Mouse (Mus musculus) right cerebral cortex, postnatal 14 days (tissue): Measurements from ENCODE around the gene Eif4e.
A peak's percentile ranks its signal among the peaks of the same experiment; 100 is the strongest.
"Not testable (repeated sequence)": the region's sequence is repeated elsewhere in the genome, so short reads cannot be mapped to it uniquely, and the experiment has no call there.

Experiments used
- DNase-seq: peaks from one replicate; pipeline ENCODE4 v3.0.0; 2022

Gene Eif4e

GRCm38 (mm10) chr3:138519218-138519617, 6.8 kb upstream of the Eif4e start:
- DNase-seq = no peak

DNA sequence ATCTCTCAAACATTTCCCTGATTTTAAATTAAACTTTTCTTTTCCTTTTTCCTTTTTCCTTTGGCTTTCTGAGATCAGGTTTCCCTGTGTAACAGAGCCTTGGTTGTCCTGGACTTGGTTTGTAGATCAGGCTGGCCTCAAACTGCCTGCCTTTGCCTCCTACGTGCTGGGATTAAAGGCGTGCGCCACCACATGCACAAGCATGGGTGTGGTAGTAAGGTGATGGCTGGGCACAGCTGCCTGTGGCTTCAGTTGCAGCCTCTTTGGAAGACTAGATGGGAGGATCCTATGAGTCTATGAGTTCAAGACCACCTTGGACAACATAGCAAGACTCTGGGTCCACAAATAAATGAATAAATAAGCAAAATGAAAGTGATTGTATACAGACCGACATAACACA, 2.0 kb upstream of the Eif4e start:
- DNase-seq = no peak

- no peak for DNase-seq
Measured at GRCm38 (mm10) chr3:138525494-138525893, 485 bp upstream of the Eif4e start.

GRCm38 (mm10) chr3:138526916-138527666, 1.1 kb downstream of the Eif4e start:
- DNase-seq = peak; percentile 95

DNA sequence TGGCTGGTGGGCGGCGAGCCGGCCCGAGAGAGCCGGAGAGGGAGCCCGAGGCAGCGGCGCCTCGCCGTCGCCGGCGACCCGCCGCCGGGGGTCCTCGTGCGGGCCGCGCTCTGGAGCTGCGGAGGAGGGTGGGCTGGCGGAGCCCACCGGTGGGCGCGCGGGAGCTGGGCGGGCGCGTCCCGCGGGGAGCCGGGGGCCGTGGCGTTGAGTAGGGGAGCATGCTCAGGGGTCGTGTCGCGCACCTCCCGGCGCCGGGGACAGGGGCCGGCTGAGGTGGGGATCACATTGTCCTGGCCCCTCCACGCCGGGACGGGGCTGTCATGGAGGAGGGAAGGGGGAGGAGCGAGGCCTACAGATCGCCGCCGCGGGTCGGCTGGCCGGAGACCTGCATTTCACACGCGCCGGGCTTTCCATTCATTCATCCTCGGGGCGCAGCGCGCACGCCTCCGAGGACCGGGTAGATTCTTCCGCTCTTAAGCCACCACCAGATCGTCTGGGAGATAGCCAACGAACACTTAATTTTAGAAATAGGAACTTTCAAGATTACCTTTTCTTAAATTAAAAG, 1.8 kb downstream of the Eif4e start:
- peak; percentile 55 for DNase-seq

GRCm38 (mm10) chr3:138528265-138528664, 2.3 kb downstream of the Eif4e start:
- no peak for DNase-seq

DNA sequence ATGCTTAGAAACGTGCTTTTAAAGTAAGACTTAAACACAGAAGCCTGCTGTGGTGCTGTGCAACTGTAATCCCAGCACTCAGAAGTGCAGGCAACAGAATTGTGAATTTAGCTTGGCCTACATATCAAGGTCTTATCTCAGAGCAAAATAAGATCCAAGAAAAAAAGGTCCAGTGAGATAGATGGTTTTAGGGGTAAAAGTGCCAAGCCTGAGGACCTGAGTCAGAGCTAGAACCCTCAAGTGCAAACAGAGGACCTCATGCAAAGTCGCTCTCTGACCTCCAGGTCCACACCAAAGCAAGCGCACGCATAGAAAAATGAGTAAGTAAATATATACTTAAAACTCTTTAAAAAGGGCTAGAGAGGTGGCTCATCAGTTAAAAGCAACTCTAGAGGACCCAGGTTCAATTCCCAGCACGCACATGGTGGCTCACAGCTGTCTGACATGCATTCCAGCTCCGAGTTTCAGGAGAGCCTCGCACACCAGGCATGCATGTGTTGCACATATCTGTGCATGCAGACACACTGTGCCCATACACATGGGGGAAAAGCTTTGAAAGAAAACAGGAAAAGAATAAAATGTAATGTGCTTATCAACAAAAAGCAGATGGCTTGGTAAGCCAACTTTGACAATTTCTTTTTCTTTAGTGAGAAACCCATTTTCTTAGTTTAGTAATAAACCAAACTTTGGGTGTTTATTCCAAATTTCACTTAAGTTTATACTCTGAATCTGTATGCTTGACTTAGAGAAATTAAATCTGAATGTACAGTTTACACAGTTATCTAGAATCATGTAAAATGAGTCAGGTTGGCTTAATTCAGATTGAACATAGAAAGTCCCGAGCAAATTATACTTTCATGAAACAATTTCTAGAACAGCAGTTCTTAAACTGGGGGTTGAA, 4.8 kb downstream of the Eif4e start:
- no peak for DNase-seq

- DNase-seq = no peak
Measured at GRCm38 (mm10) chr3:138531479-138532181, 5.7 kb downstream of the Eif4e start.

- no peak for DNase-seq
Measured at GRCm38 (mm10) chr3:138532764-138533163, 6.8 kb downstream of the Eif4e start.

DNA sequence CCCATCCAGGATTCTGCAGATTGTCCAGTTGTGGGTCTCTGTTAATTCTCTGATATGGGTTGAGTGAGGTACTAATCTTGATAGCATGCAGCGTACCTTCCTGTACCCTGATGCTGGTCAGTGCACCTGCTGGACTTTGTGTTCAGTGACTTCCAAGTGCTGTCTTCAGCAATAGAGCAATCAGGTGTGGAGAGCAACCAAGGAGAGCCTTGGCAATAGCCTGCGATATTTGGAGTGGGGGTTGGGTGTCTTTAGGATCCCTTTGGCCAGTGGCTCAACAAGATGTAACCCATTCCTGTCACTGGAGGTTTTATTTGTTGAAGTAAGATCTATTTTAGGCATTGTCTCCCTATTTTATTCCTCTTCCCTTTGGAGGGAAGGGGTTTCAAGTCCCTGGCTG, 10.1 kb downstream of the Eif4e start:
- no peak for DNase-seq

GRCm38 (mm10) chr3:138542621-138543020, 16.6 kb downstream of the Eif4e start:
- no peak for DNase-seq

GRCm38 (mm10) chr3:138544117-138544516, 18.1 kb downstream of the Eif4e start:
- no peak for DNase-seq

- DNase-seq = no peak
Measured at GRCm38 (mm10) chr3:138546678-138547077, 20.7 kb downstream of the Eif4e start.

- no peak for DNase-seq
Measured at GRCm38 (mm10) chr3:138549045-138549444, 23.1 kb downstream of the Eif4e start.

GRCm38 (mm10) chr3:138550336-138551123, 24.6 kb downstream of the Eif4e start:
- no peak for DNase-seq

DNA sequence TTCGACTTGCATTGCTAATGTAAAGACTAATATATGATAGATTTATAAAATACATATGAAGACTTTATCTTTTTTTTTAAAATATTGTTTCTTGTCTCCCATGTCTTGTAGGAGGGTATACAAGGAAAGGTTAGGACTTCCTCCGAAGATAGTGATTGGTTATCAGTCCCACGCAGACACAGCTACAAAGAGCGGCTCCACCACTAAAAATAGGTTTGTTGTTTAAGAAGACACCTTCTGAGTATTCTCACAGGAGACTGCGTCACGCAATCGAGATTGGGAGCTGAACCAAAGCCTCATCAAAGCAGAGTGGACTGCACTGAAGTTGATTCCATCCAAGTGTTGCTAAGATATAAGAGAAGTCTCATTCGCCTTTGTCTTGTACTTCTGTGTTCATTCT, 29.3 kb downstream of the Eif4e start:
- not testable (repeated sequence) for DNase-seq

DNA sequence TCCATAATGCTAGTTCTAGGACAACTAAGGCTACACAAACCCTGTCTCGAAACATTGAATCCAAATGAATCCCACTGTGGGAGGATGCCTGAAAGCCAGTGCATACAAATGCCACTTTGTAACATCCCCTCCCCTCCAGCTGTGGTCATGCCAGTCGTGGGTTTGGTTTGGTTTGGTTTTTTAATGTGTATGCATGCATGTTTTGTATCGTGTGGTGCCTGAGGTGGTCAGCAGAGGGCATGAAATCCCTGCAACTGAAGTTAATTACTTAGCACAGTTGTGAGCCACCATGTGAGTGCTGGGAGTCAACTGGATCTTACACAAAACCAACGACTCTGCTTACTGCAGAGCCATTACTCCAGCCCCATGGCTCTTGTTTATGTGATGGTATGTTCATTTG, 32.5 kb downstream of the Eif4e start:
- DNase-seq = no peak

GRCm38 (mm10) chr3:138560242-138560641, 34.3 kb downstream of the Eif4e start:
- DNase-seq = no peak

GRCm38 (mm10) chr3:138560886-138561285, 34.9 kb downstream of the Eif4e start:
- DNase-seq = no peak

- no peak for DNase-seq
Measured at GRCm38 (mm10) chr3:138578867-138579266, 52.9 kb downstream of the Eif4e start.

- DNase-seq = no peak
Measured at GRCm38 (mm10) chr3:138586213-138586612, 60.2 kb downstream of the Eif4e start.

- no peak for DNase-seq
Measured at GRCm38 (mm10) chr3:138587137-138587536, 61.2 kb downstream of the Eif4e start.
